Mouse (Mus musculus) CH12.LX (cell line): ENCODE data around the gene Gm12184. TPM values are rescaled to one million over a fixed set of nuclear protein-coding genes. Genes with fewer than 3 reads are reported as not detected.

Experiments used
- DNase-seq: peaks from one replicate; pipeline ENCODE4 v3.0.0-alpha.2; 2013; ENCODE audit errors: extremely low read depth
- H3K27ac ChIP-seq: 2 replicates; pipeline ENCODE4 v1.5.1; 2012; ENCODE audit warnings: low read depth, mild to moderate bottlenecking, control low read depth, moderate library complexity; ENCODE audit not compliant: insufficient read depth
- H3K27me3 ChIP-seq: replicated peaks from 2 replicates; pipeline ENCODE3; 2012; ENCODE audit warnings: inconsistent platforms
- H3K36me3 ChIP-seq, 2 experiments: replicated peaks in 1 of 2; 2 replicates each; pipeline versions ENCODE3 to v1.6.1; 2012; ENCODE audit warnings: inconsistent platforms in 1 of 2, low read length in 1 of 2, mild to moderate bottlenecking in 1 of 2, mixed read lengths in 1 of 2, moderate library complexity in 1 of 2; ENCODE audit not compliant: control insufficient read depth in 1 of 2, insufficient read depth in 1 of 2
- H3K4me1 ChIP-seq, 2 experiments: 2 replicates each; pipeline ENCODE4 v1.6.1; 2012; ENCODE audit warnings: inconsistent platforms in 1 of 2, moderate library complexity in 1 of 2; ENCODE audit not compliant: insufficient read depth in 2 of 2, control insufficient read depth in 1 of 2
- H3K4me2 ChIP-seq: 2 replicates; pipeline ENCODE4 v1.6.1; 2012; ENCODE audit warnings: low read depth, mild to moderate bottlenecking, control low read depth; ENCODE audit not compliant: poor library complexity, insufficient read depth, severe bottlenecking
- H3K4me3 ChIP-seq, 3 experiments: fragments of 150-350 bp in 1 of 3; sonication (generic) in 1 of 3; replicated peaks in 1 of 3; 2 replicates each; pipeline versions ENCODE3 to v1.5.1; 2011 to 2012; ENCODE audit warnings: low read depth in 2 of 3, low read length in 2 of 3, mild to moderate bottlenecking in 2 of 3, moderate library complexity in 2 of 3, control low read depth in 1 of 3, improper control_type of control experiment in 1 of 3, inconsistent platforms in 1 of 3, mixed read lengths in 1 of 3; ENCODE audit not compliant: poor library complexity in 1 of 3
- H3K79me2 ChIP-seq: replicated peaks from 2 replicates; pipeline ENCODE4 v1.6.1; 2012; ENCODE audit warnings: mild to moderate bottlenecking, moderate library complexity; ENCODE audit not compliant: control insufficient read depth, poor library complexity, insufficient read depth, severe bottlenecking; ENCODE audit errors: extremely low read depth
- H3K9ac ChIP-seq: 2 replicates; pipeline ENCODE4 v1.6.1; 2012; ENCODE audit warnings: low read depth, mild to moderate bottlenecking, control low read depth, moderate library complexity; ENCODE audit not compliant: insufficient read depth
- H3K9me3 ChIP-seq: replicated peaks from 2 replicates; pipeline ENCODE3; 2012; ENCODE audit warnings: low read length, inconsistent platforms, mixed read lengths
- BHLHE40 ChIP-seq: IDR thresholded peaks from 2 replicates; pipeline ENCODE4 v1.6.1; 2011; ENCODE audit warnings: mild to moderate bottlenecking, low read depth, low read length, improper control_type of control experiment
- CHD1 ChIP-seq: IDR thresholded peaks from 2 replicates; pipeline ENCODE4 v1.6.1; 2012; ENCODE audit warnings: low read depth, low read length, improper control_type of control experiment, inconsistent platforms
- E2F4 ChIP-seq: IDR thresholded peaks from 2 replicates; pipeline ENCODE4 v1.6.1; 2011; ENCODE audit warnings: low read depth, low read length, improper control_type of control experiment; ENCODE audit not compliant: insufficient replicate concordance
- ELF1 ChIP-seq: IDR thresholded peaks from 2 replicates; pipeline ENCODE4 v1.6.1; 2014; ENCODE audit warnings: low read depth, mild to moderate bottlenecking, inconsistent platforms, low read length, improper control_type of control experiment
- EP300 ChIP-seq: IDR thresholded peaks from 2 replicates; pipeline ENCODE4 v1.6.1; 2011; ENCODE audit warnings: low read length, improper control_type of control experiment
- ETS1 ChIP-seq: conservative IDR thresholded peaks from 2 replicates; pipeline ENCODE4 v1.6.1; 2012; ENCODE audit warnings: low read depth, mild to moderate bottlenecking, inconsistent platforms, low read length, improper control_type of control experiment, moderate library complexity
- HCFC1 ChIP-seq: IDR thresholded peaks from 2 replicates; pipeline ENCODE4 v1.6.1; 2012; ENCODE audit warnings: low read depth, mild to moderate bottlenecking, inconsistent platforms, low read length, improper control_type of control experiment
- IRF4 ChIP-seq: IDR thresholded peaks from 2 replicates; pipeline ENCODE4 v1.6.1; 2014; ENCODE audit warnings: low read depth, mild to moderate bottlenecking, inconsistent platforms, low read length, improper control_type of control experiment
- JUND ChIP-seq: conservative IDR thresholded peaks from 2 replicates; pipeline ENCODE4 v1.6.1; 2011; ENCODE audit warnings: low read depth, low read length, improper control_type of control experiment
- KAT2A ChIP-seq: IDR thresholded peaks from 2 replicates; pipeline ENCODE4 v1.6.1; 2012; ENCODE audit warnings: low read length, improper control_type of control experiment, inconsistent platforms; ENCODE audit not compliant: insufficient replicate concordance
- MAFK ChIP-seq: IDR thresholded peaks from 2 replicates; pipeline ENCODE4 v1.6.1; 2011; ENCODE audit warnings: low read length, improper control_type of control experiment; ENCODE audit not compliant: insufficient replicate concordance
- MAZ ChIP-seq: IDR thresholded peaks from 2 replicates; pipeline ENCODE4 v1.6.1; 2012; ENCODE audit warnings: low read depth, mild to moderate bottlenecking, inconsistent platforms, low read length, improper control_type of control experiment, moderate library complexity
- MEF2A ChIP-seq: IDR thresholded peaks from 2 replicates; pipeline ENCODE4 v1.6.1; 2014; ENCODE audit warnings: low read depth, mild to moderate bottlenecking, inconsistent platforms, low read length, improper control_type of control experiment, borderline replicate concordance
- MYC ChIP-seq: IDR thresholded peaks from 2 replicates; pipeline ENCODE4 v1.6.1; 2011; ENCODE audit warnings: low read depth, mild to moderate bottlenecking, improper control_type of control experiment, low read length
- NRF1 ChIP-seq: IDR thresholded peaks from 2 replicates; pipeline ENCODE4 v1.6.1; 2014; ENCODE audit warnings: low read depth, mild to moderate bottlenecking, inconsistent platforms, low read length, improper control_type of control experiment, moderate library complexity
- POLR2A ChIP-seq: IDR thresholded peaks from 2 replicates; pipeline ENCODE4 v1.6.1; 2011; ENCODE audit warnings: low read depth, mild to moderate bottlenecking, improper control_type of control experiment, low read length
- RAD21 ChIP-seq: IDR thresholded peaks from 2 replicates; pipeline ENCODE4 v1.6.1; 2011; ENCODE audit warnings: low read depth, mild to moderate bottlenecking, low read length, improper control_type of control experiment, moderate library complexity
- TBP ChIP-seq: conservative IDR thresholded peaks from 2 replicates; pipeline ENCODE4 v1.6.1; 2011; ENCODE audit warnings: low read depth, low read length, improper control_type of control experiment
- UBTF ChIP-seq: IDR thresholded peaks from 2 replicates; pipeline ENCODE4 v1.6.1; 2012; ENCODE audit warnings: low read depth, mild to moderate bottlenecking, inconsistent platforms, low read length, improper control_type of control experiment, moderate library complexity
- USF2 ChIP-seq: conservative IDR thresholded peaks from 2 replicates; pipeline ENCODE4 v1.6.1; 2011; ENCODE audit warnings: low read depth, low read length, improper control_type of control experiment
- ZKSCAN1 ChIP-seq: IDR thresholded peaks from 2 replicates; pipeline ENCODE4 v1.6.1; 2012; ENCODE audit warnings: low read depth, inconsistent platforms, low read length, improper control_type of control experiment, borderline replicate concordance
- ZNF384 ChIP-seq: IDR thresholded peaks from 2 replicates; pipeline ENCODE4 v1.6.1; 2012; ENCODE audit warnings: low read depth, low read length, improper control_type of control experiment, inconsistent platforms
- dilution Hi-C: fragments of 300-500 bp; cut with MboI; formaldehyde crosslinking; loops from 2 replicates; pipeline ENCODE4 v1.14.3; 2020; ENCODE audit warnings: low sequenced_read_pairs; ENCODE audit not compliant: extremely low pct_unique_long_range_greater_than_20kb, extremely low pct_ligation_motif_present
- in situ Hi-C: fragments of 300-500 bp; cut with MboI; formaldehyde crosslinking; loops from 3 replicates; pipeline ENCODE4 v1.14.3; 2019; ENCODE audit warnings: low sequenced_read_pairs, low pct_ligation_motif_present, low pct_unique_long_range_greater_than_20kb, mixed read lengths
- polyA plus RNA-seq: library from polyadenylated mRNA; unstranded; fragments of >175 nt; gene quantifications from 2 replicates; pipeline ENCODE4 v1.2.1, GENCODE M21; 2012; ENCODE audit warnings: low read depth; ENCODE audit not compliant: insufficient read length
- total RNA-seq, 2 experiments: library from RNA; depleted of rRNA; stranded (reverse); fragments of 300-350 nt in 1 of 2; fragments of >200 nt in 1 of 2; gene quantifications; 2 replicates each; pipeline ENCODE4 v1.2.3; 2012 to 2014

The Gm12184 gene
- total and polyA plus RNA-seq, 3 experiments = 5.6 to 51.6 (median 7.1) TPM

- Histone ChIP-seq H3K27me3 (peaks cover 9% of the 10 kb centered on the region), H3K36me3 (no peaks in the 10 kb centered on the region), H3K4me2 (peak overlapping the region; percentile 58), H3K9ac (peak overlapping the region; percentile 96), H3K9me3 (no peaks in the 10 kb centered on the region), H3K4me1 (peaks cover 13 to 40% of the 10 kb centered on the region in 2 experiments; a peak in 3 of 4 replicates), H3K4me3 (peak overlapping the region; percentile 51 to 73 (median 69)), H3K27ac (peak overlapping the region; percentile 68), H3K79me2 (no peaks in the 10 kb centered on the region)
- in situ Hi-C loops (no loop called here), dilution Hi-C loops (no loop called here)
- TF ChIP-seq KAT2A (peak; percentile 88; the same call in 1 of the 2 replicates), E2F4 (peak; percentile 89), RAD21 (no peak), USF2 (no peak), MYC (0 out of 2 replicates have a peak, but pooled peaks have one; percentile 42), IRF4 (0 out of 2 replicates have a peak, but pooled peaks have one; percentile 53), BHLHE40 (no peak), ZNF384 (peak; percentile 84), MAZ (0 out of 2 replicates have a peak, but pooled peaks have one; percentile 17), CHD1 (no peak), POLR2A (no peak), HCFC1 (no peak), JUND (no peak), ZKSCAN1 (no peak), ETS1 (no peak), EP300 (no peak), MEF2A (peak; percentile 83), TBP (peak; percentile 99), UBTF (0 out of 2 replicates have a peak, but pooled peaks have one; percentile 22), MAFK (peak; percentile 98), NRF1 (peak; percentile 77), ELF1 (peak; percentile 98)
- peak; percentile 92 for DNase-seq
These were observed 7.5 kb upstream of the Gm12184 start for GRCm38 (mm10) chr11:48833731-48834639.
